Mouse (Mus musculus) skeletal muscle tissue, adult 2 months (tissue): ENCODE measurements around the gene Ppp1r1a.

ENCODE experiments used
- DNase-seq: peaks from one replicate; pipeline ENCODE4 v3.0.0-alpha.2; 2012; ENCODE audit warnings: low read depth, low spot score

The Ppp1r1a gene

DNA sequence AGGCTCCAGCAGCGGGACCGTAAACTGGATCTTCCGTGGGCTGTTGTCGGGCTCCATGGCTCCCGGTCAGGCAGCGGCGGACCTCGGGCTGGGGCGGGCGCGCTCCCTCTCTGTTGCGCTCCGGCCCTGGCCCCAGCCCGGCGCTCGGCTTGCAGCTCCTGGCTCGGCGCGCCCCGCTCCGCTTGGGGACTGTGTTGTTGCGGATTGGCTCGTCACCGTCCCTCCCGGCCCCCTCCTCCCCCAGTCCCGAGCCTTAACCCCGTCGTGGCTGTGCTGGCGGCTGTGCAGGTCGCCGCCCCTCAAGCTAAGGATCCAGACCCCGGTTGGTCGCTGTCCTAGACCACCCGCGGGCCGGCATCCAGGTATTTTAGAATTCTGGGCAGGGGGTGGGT is at the start of gene Ppp1r1a:
Gene Ppp1r1a, minus strand, starts transcription at position 182 of the 392 bp plus-strand sequence.
- peak; percentile 27 for DNase-seq

GRCm38 (mm10) chr15:103585876-103586275 is 48.1 kb upstream of the Ppp1r1a start:
- DNase-seq, result no peak

- no peak for DNase-seq
These were observed 27.2 kb upstream of the Ppp1r1a start, which contains the start of gene Glycam1 for GRCm38 (mm10) chr15:103564981-103565380. Glycam1 (minus strand) TSS chr15:103565081.

DNA sequence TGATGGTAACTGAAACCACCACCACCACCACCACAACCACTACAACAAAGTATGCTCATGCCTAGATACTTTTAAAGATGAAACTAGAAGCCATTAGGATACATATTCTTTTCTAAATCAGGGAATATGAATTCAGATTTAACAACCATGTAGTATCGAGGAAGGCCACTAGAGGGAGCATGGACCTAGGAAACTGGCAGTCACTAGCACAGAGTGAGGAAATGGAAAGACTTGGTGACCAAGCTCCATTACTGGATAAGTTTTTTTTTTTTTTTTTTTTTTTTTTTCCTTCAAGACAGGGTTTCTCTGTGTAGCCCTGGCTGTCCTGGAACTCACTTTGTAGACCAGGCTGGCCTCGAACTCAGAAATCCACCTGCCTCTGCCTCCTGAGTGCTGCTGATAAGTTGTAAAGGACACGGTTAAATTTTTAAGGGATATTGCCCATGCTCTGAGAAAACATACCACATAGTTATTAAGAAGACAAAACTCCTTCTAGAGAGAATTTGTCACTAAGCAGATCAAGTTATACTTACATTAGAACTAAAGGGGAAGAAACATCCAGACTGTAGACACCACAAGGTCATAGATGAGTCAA is 14.4 kb upstream of the Ppp1r1a start:
- DNase-seq, result peak; percentile 28

GRCm38 (mm10) chr15:103551053-103551452 is 13.2 kb upstream of the Ppp1r1a start:
- no peak for DNase-seq

DNA sequence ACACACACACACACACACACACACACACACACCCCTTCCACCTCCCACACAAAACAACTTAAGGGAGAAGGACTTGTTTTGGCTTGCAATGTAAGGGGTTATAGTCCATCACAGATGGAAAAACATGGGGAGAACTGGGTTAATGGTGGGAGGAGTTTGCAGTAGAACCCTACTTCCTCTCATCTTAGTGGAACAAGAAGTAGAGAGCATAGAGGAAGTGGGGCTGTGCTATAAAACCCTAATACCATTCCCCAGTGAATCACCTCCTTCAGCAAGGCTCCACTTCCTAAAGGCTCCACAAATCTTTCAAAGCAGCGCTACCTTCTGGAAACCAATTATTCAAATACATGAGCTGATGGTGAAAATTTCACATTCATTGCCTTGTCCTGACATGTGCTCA is 11.7 kb upstream of the Ppp1r1a start:
- DNase-seq, result no peak

- DNase-seq, result no peak
These were observed 10.2 kb upstream of the Ppp1r1a start for GRCm38 (mm10) chr15:103547983-103548382.

DNA sequence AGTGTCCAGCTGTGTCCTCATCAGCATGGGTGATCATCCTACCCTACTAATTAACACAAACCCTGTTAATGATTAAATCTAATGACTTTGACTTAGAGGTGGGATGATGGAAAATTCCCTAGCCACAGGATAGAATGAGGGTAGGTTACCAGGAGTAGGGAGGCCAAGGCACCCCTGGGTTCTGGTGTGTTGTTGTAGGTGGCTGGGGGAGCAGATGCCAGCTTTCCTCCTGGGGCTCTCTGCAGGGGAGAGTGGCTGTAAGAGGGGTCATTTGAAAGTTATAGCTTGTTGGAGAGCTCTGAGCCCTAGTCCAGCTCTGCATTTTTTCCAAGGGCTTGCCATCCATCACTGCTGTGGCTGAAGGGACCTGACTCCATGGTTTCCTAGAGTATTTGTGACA is 4.7 kb upstream of the Ppp1r1a start:
- no peak for DNase-seq

- no peak for DNase-seq
These were observed 2.8 kb upstream of the Ppp1r1a start for GRCm38 (mm10) chr15:103540646-103541045.

GRCm38 (mm10) chr15:103539259-103539658 is 1.5 kb upstream of the Ppp1r1a start:
- no peak for DNase-seq

GRCm38 (mm10) chr15:103537011-103537821 is 587 bp downstream of the Ppp1r1a start:
- no peak for DNase-seq

DNA sequence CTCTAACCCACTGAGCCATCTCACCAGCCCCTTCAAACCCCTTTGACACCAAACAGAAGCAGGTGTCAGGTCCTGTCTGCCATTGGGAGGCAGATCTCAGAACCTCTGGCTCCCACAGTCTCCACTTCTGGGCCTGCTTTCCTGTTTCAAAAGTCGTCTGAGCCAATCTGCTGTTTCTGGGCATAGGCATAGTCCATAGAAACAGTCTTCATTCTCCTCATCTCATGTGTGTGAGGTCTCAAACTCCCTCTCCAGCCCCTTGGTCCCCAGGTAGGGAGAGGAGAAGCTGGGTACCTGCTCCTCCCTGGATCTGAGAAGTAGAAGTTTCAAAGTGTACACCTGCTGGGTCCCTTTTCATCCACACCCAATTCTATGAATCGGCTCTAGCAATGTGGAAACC is 1.3 kb downstream of the Ppp1r1a start:
- DNase-seq, result no peak

GRCm38 (mm10) chr15:103535786-103536185 is 2.0 kb downstream of the Ppp1r1a start:
- DNase-seq, result no peak

DNA sequence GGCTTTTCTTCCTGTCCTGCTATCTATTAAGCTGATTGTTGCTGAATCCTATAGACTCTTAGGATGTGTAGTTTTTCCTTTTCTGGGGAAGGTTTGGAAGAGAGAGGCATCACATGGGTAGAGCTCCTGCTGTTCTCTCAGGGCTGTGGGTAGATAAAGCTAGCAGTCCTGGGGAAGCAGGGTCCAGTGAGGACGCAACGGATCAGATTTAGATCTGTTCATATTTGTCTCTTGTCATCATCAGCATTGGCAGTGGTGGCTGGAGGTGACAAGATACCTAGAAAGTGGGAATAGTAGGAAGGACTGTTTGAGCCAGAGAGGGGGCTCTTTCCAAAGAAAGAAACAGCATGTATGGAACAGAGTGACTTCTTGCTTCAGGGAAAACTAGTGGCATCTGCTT is 2.8 kb downstream of the Ppp1r1a start:
- no peak for DNase-seq

DNA sequence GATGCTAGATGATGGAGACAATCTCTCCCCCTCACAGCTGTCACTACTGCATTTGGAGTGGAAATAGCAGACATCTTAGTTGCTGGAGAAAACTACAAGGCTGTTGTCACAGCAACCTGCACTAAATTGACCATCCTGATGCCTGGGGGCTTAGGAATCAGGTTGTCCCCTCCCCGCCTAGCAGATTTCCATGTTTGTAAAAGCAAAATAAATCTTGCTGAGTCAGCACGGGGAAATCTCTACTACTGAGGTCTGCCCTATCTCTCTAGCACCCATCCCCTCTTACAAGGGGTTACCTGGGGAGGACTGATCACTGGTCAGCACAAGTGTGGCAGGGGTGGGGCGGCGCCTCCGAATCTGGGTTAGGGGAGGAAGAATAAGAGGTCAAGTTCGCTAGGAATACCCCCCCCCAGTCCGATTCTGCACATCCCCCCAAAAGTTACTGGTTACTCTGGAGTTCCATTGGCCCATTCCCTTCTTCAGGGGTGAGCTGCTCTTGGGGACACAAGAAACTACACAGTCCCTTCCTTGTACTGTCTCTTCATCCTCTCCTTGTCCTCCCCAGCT is 3.7 kb downstream of the Ppp1r1a start:
- no peak for DNase-seq

DNA sequence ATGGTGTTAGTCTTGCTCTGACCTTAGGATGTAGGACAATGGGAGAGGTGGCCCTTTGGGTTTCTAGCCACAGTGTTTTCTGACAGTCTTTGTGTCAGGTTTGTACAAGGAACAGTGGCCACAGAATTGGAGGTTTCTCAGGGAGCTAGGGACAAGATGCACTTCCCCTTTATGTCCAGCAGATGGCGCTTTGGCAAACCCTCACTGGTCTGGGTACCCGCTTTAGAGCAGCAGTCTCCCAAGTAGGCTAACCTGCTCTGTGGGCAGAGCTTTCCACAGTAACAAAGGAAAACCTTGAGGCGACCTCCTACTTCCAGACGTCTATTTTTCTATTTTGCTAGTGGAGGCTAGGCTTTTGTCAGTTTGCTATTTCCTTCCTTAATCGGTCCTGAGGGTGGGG is 7.4 kb downstream of the Ppp1r1a start:
- no peak for DNase-seq

DNA sequence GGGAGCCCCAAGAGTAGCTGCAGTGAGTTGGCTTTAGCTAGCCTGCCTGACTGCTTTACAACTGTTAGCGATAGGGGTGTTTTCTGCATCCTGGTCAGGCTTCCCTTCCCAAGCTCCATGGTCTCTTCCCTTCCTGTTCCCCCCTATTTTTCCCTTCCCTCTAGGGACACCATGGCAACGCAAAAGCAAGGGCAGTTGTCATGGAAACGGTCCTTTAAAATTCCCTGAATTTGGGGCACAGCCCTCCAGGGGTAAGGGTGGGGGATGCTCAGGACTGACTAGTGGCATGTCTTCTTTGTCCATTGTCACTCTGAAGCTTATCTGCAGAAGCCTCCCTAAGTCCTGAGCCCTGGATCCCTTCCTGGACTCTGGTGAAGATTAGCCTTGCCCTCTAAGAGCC is 14.6 kb downstream of the Ppp1r1a start:
- DNase-seq, result no peak

DNA sequence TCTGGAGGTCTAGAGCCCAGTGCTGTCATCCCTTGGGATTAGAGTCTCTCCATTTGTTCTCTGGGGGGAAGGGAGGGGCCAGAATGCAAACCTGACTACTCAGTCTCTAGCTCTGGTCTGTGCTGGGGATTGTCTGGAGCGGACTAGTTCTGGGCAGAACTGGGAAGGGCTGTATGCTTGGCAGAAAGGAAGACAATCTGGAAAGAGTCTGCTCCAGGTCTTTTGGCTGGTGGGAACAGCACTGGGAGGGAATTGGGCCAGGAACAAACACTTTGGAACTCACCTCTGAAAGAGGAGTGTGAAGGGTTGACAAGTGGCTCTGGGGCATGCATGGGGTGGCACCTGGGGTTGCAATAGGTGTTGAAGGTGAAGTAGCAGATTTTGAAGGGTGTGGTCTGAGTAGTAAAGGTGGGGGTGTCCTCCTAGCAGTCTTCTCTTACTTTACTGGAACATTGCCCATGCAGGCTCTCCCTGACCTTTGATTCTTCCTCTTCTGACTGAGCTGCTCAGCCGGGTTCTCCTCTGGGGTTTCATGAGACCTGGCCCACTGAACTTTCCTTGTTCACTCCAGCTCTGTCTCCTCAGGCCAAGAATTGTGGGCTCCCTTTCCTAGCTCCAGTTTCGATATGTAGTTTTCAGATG is 15.2 kb downstream of the Ppp1r1a start:
- no peak for DNase-seq

- DNase-seq, result no peak
These were observed 18.1 kb downstream of the Ppp1r1a start for GRCm38 (mm10) chr15:103519386-103520378.

DNA sequence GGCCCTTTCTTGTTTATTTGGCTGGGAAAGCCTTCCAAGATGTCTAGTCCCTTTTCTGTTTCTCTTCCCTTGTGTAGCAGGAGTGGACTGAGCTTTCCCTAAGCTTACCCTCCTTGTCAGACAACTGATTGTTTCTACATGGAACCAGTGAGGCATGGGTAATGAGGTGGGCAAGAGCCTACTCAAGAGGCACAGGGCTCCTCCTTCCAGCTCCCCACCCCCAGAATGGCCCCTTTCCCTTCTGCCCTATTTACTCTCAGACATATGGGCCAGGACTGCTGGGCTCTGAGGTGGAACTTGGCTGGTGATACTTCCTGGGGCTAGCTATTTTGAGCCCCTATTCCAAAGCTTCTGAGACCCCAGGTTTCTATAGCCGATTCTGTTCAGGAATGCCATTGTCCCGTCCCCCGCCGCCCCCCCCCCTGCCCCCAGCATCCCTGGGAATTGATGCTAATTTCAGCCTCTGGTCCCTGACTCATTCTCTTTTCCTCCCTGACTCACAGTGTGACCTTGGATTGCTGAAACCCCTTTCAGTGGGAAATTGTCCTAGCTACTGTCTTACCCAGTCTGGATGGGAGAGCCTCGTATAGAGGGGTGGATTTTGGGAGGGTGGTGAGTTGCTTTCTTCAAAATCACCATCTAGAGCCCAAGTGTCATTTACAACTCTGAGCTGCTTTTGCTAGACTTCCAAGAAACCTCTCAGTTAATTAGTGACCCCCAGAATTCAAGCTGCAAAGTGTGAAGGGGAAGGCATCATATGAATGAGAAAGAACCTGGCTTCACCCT is 19.0 kb downstream of the Ppp1r1a start:
- no peak for DNase-seq
